Mouse (Mus musculus) subcutaneous adipose tissue, adult 2 months (tissue): ENCODE results near the gene Gpx4. TPM values are rescaled to one million over a fixed set of nuclear protein-coding genes. Genes with fewer than 3 reads are reported as not detected.

Experiments
- polyA plus RNA-seq: library from polyadenylated mRNA; depleted of rRNA; stranded (reverse); fragments of >200 nt; gene quantifications from 2 replicates; pipeline ENCODE4 v1.2.3, GENCODE M21; 2012; ENCODE audit warnings: low replicate concordance; rRNA removed

Gene Gpx4
- polyA plus RNA-seq, result 955 and 2,154 TPM in 2 replicates

GRCm38 (mm10) chr10:80047041-80047565 is at the start of gene Gpx4:
Gpx4 (plus strand) TSS chr10:80047166.

GRCm38 (mm10) chr10:80016511-80016910 is 30.5 kb upstream of the Gpx4 start, which contains the start of gene Arhgap45:
Arhgap45 (plus strand) TSS chr10:80016653.

DNA sequence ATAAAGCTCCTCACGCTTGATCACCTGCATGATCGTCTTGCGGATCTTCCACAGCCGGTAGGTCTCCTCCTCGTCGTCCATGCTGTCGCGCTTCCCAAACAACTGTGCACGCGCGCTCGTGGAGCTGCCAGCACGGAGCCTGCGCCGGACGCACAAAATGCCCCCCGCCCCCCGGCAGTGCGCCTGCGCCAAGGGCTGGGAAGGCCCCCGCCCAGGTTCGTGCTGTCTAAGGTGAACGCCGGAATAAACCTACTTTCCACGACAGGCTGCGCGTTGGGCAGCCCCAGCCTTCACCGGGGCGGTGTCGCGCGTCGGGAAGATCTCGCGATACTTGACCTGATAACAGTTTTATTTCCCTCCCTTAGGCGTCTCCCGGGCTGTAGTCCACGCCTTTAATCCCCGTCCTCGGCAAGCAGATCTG is 7.4 kb upstream of the Gpx4 start, which contains the start of gene Polr2e:
Polr2e (minus strand) TSS at position 237 of the 421 bp plus-strand sequence.

DNA sequence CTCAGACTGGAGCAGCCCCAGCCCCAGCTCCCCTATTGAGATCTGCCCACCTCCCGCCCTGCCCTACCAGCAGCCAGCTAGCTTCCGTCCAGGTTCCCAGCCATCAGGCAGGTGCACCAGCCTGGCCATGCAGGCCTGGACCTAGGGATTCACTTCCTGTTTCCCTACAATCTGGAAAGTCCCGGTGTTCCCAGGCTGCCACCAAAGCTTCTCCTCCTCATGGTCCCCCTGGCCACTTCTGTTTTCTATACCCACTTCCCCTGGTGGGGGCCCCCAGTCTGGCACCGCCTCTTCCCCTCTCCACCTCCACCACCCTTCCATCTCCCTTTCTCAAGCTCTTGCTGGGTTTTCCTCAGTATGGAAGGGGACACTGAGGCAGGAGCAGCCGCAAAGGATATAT is 58.5 kb downstream of the Gpx4 start, which contains the start of gene Sbno2:
Sbno2 (minus strand) TSS at position 112 of the 400 bp plus-strand sequence.

Other genes with a start within 250 kb of the Gpx4 start
- gene Misp, start 226.2 kb upstream of the Gpx4 start, polyA plus RNA-seq, result 0.53 and 9.3 TPM in 2 replicates
- 143 and 437 TPM in 2 replicates for gene Ptbp1, start 192.7 kb upstream of the Gpx4 start, polyA plus RNA-seq
- 9.6 and 15.2 TPM in 2 replicates for gene Prtn3, start 172.7 kb upstream of the Gpx4 start, polyA plus RNA-seq
- 32.9 and 40.1 TPM in 2 replicates for gene Plppr3, start 172.5 kb upstream of the Gpx4 start, polyA plus RNA-seq
- 1.6 and 3.3 TPM in 2 replicates for gene Elane, start 160.9 kb upstream of the Gpx4 start, polyA plus RNA-seq
- gene Cfd, start 156.3 kb upstream of the Gpx4 start, polyA plus RNA-seq, result 21,080 and 31,020 TPM in 2 replicates
- gene Med16, start 138.2 kb upstream of the Gpx4 start, polyA plus RNA-seq, result 55.6 and 79.3 TPM in 2 replicates
- not detected in 2 replicates for gene Gm26602, start 136.3 kb upstream of the Gpx4 start, polyA plus RNA-seq
- gene Kiss1r, start 130.2 kb upstream of the Gpx4 start, polyA plus RNA-seq, result 9.9 and 10.5 TPM in 2 replicates
- gene R3hdm4, start 126.0 kb upstream of the Gpx4 start, polyA plus RNA-seq, result 145 and 176 TPM in 2 replicates
- 3.0 and 9.3 TPM in 2 replicates for gene Arid3a, start 120.1 kb upstream of the Gpx4 start, polyA plus RNA-seq
- gene Wdr18, start 87.0 kb upstream of the Gpx4 start, polyA plus RNA-seq, result 46.4 and 57.2 TPM in 2 replicates
- gene Grin3b, start 76.5 kb upstream of the Gpx4 start, polyA plus RNA-seq, result 0.10 and 0.13 TPM in 2 replicates
- 273 and 278 TPM in 2 replicates for gene Tmem259, start 62.8 kb upstream of the Gpx4 start, polyA plus RNA-seq
- gene Cnn2, start 58.6 kb upstream of the Gpx4 start, polyA plus RNA-seq, result 63.8 and 191 TPM in 2 replicates
- gene Abca7, start 50.7 kb upstream of the Gpx4 start, polyA plus RNA-seq, result 15.1 and 17.4 TPM in 2 replicates
- gene Arhgap45, start 30.5 kb upstream of the Gpx4 start, polyA plus RNA-seq, result 32.7 and 52.3 TPM in 2 replicates
- gene Polr2e, start 7.4 kb upstream of the Gpx4 start, polyA plus RNA-seq, result 154 and 220 TPM in 2 replicates
- gene Sbno2, start 58.4 kb downstream of the Gpx4 start, polyA plus RNA-seq, result 43.1 and 60.1 TPM in 2 replicates
- 146 and 147 TPM in 2 replicates for gene Stk11, start 68.6 kb downstream of the Gpx4 start, polyA plus RNA-seq
- 840 and 867 TPM in 2 replicates for gene Atp5d, start 91.5 kb downstream of the Gpx4 start, polyA plus RNA-seq
- 4.6 and 24.2 TPM in 2 replicates for gene Cbarp, start 93.7 kb downstream of the Gpx4 start, polyA plus RNA-seq
- 26.8 and 79.7 TPM in 2 replicates for gene Midn, start 101.1 kb downstream of the Gpx4 start, polyA plus RNA-seq
- gene Cirbp, start 118.8 kb downstream of the Gpx4 start, polyA plus RNA-seq, result 85.6 and 156 TPM in 2 replicates
- gene 1600002K03Rik, start 125.8 kb downstream of the Gpx4 start, polyA plus RNA-seq, result 11.8 and 12.1 TPM in 2 replicates
- gene Efna2, start 132.3 kb downstream of the Gpx4 start, polyA plus RNA-seq, result 5.8 and 12.4 TPM in 2 replicates
- 61.9 and 62.4 TPM in 2 replicates for gene Mum1, start 179.3 kb downstream of the Gpx4 start, polyA plus RNA-seq
- 414 and 611 TPM in 2 replicates for gene Ndufs7, start 202.0 kb downstream of the Gpx4 start, polyA plus RNA-seq
- gene Gamt, start 213.8 kb downstream of the Gpx4 start, polyA plus RNA-seq, result 63.6 and 128 TPM in 2 replicates
- 41.8 and 67.0 TPM in 2 replicates for gene Dazap1, start 214.3 kb downstream of the Gpx4 start, polyA plus RNA-seq
- 1,097 and 1,999 TPM in 2 replicates for gene Rps15, start 245.3 kb downstream of the Gpx4 start, polyA plus RNA-seq
- 1.6 and 3.1 TPM in 2 replicates for gene Apc2, start 248.8 kb downstream of the Gpx4 start, polyA plus RNA-seq